Mouse (Mus musculus) thymus, postnatal 36 days (tissue): ENCODE measurements around the gene Dnajb7.
A peak's percentile ranks its signal among the peaks of the same experiment; 100 is the strongest.

Experiments used
- DNase-seq, 2 experiments: peaks; one replicate each; pipeline ENCODE4 v3.0.0; 2022; ENCODE audit warnings: mixed read lengths in 2 of 2

Dnajb7 gene

DNA sequence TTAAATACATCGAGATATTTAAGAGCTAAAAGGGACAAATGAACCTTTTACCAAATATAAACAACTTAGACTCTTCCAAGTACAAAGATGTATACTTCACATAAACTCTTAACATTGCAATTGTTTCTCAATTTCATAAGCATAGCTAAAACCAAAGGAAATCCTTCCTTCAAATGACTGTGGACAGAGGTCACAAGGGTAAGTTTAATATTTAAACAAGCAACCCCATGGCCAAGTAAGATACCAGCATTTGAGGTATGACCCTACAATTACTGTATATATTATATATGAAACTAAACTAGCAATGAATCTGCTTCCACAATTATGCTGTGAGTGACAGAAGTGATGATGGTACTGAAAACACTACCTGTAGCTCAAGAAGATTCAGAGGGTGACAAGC is 43.8 kb downstream of the Dnajb7 start:
- DNase-seq = no peak

DNA sequence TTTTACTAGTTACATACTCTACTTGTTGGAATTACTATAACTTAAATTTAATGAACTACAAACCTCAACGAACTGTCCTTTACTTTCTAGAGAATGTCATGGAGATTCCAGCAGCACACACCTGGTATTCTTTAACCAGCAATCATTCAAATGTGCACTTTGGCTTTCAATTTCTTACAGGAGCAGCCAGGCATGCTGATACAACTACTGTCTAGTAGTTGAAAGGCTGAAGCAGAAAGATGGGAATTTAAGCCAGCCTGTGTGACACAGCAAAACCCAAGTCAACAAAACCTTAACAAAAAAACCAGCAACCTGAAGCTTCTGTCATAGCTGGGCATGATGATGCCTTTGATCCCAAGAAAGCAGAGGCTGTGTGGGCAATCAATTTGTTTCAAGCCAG is 45.6 kb downstream of the Dnajb7 start:
- no peak for DNase-seq

GRCm38 (mm10) chr15:81361417-81362015 is 46.6 kb downstream of the Dnajb7 start:
- DNase-seq = no peak

DNA sequence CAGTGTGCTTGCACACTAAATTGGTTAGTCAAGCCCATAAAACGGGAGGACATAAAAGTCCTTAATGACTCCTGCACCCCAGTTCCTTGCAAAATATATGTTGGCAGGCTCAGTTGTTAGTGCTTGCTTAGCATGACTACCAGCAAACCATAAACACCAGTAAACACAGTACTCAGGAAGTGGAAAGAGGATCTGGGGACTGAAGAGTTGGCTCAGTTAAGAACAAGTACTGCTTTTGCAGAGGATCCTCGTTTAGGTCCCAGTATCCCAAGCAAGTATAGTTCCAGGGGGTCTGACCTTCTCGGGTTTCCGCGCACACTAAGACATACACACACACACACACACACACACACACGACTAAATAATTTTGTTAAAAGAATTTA is 47.1 kb downstream of the Dnajb7 start:
- DNase-seq = no peak

DNA sequence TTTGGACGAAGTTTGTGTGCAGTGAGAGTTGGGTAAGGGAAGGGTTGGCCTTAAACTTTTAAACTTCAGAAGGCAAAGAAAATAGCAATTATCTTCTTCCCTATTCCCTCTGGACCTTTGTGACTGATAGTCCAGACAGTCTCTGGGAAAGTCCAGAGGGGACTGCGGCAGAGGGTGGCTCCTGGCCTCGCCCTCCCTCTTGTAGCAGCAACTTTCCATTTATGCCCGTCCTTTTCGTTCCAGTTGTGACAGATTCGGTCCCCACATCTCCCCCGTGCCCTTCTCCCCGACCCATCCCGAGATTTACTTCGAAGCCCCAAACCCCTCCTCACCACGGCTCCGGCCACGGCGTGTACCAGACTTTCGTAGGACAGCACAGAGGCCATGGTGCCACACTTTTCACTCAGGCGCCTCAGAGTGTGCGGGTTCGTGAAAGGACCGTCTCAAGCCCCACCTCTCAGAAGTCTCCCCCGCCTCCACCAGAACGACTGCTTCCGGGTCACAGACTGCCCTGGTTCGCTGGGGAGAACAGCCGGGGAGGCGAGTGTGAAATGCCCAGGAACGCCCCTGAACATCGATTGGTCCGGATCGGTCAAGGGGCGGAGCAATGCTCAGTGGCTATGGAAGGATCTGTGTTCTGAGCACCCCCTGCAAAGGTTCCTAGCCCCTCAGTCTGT is 47.6 kb downstream of the Dnajb7 start, which contains the start of gene Slc25a17:
TSS of gene Slc25a17 (minus strand) at position 468 of the 677 bp plus-strand sequence.
- peak; percentile 93 to 96 for DNase-seq

- no peak for DNase-seq
Observed at GRCm38 (mm10) chr15:81359421-81359820, 48.7 kb downstream of the Dnajb7 start.

DNA sequence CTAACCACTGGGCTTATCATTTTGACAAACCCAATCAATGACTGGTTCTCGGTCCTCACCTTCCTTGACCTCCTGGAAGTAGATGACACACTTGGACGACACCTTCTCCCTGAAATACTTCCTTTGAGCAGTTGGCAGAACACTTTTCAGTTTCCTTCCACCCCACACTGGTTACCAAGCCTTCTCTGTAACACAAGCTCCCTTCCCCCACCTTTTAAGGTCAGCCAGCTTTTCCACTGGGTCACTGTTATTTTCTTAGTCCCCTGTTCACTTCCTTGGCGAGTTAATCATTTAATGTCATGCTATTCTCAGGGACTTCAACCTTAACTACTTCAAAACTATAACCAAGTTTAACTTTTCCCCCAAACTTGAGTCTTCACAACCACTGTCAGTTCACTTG is 49.2 kb downstream of the Dnajb7 start:
- DNase-seq = no peak

DNA sequence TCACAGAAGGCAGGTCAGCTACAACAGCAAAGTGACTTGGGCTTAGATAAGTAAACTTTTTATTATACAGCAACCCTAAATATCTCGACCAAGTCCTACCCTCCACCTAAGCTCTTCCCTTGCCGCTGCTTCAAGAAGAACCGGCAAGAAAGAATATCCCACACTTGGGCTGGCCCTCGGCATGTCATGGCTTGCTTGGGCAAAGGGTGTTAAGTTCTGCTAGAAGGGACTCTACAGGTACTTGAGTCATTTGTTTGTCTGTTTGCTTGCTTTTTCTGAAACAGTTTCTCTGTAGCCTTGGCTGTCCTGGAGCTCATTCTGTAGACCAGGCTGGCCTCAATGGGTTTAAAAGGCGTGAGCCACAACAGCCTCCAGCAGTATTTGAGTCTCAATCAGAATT is 51.2 kb downstream of the Dnajb7 start:
- no peak for DNase-seq
